Mouse (Mus musculus) neural tube, embryonic 14.5 days (tissue): ENCODE data around the gene Grk2. TPM values are rescaled to one million over a fixed set of nuclear protein-coding genes. Genes with fewer than 3 reads are reported as not detected.

Source experiments
- ATAC-seq: fragments of 200-750 bp; cut with Nextera tagmentation; 2 replicates; pipeline ENCODE4 v1.8.0; 2017; ENCODE audit warnings: low read depth, mild to moderate bottlenecking, moderate TSS enrichment, moderate library complexity
- H3K27ac ChIP-seq: fragments of 300-500 bp; sonication (generic); 2 replicates; pipeline ENCODE4 v1.5.1; 2014; ENCODE audit warnings: low read depth, mild to moderate bottlenecking, control low read depth, low read length, moderate library complexity, mixed read lengths
- H3K27me3 ChIP-seq: fragments of 300-500 bp; sonication (generic); 2 replicates; pipeline ENCODE4 v1.6.1; 2014; ENCODE audit warnings: low read length; ENCODE audit not compliant: control insufficient read depth, insufficient read depth
- H3K36me3 ChIP-seq: fragments of 300-500 bp; sonication (generic); 2 replicates; pipeline ENCODE4 v1.6.1; 2014; ENCODE audit warnings: low read length, mixed read lengths; ENCODE audit not compliant: control insufficient read depth, insufficient read depth
- H3K4me1 ChIP-seq: fragments of 300-500 bp; sonication (generic); 2 replicates; pipeline ENCODE4 v1.6.1; 2014; ENCODE audit warnings: low read length; ENCODE audit not compliant: control insufficient read depth, insufficient read depth
- H3K4me2 ChIP-seq: fragments of 300-500 bp; sonication (generic); 2 replicates; pipeline ENCODE4 v1.6.1; 2014; ENCODE audit warnings: mild to moderate bottlenecking, low read depth, low read length, control low read depth
- H3K4me3 ChIP-seq: fragments of 300-500 bp; sonication (generic); 2 replicates; pipeline ENCODE4 v1.5.1; 2014; ENCODE audit warnings: low read depth, low read length, control low read depth, mixed read lengths
- H3K9ac ChIP-seq: fragments of 300-500 bp; sonication (generic); replicated peaks from 2 replicates; pipeline ENCODE4 v1.6.1; 2014; ENCODE audit warnings: low read depth, mild to moderate bottlenecking, control low read depth, low read length, mixed read lengths
- H3K9me3 ChIP-seq: fragments of 300-500 bp; sonication (generic); 2 replicates; pipeline ENCODE4 v1.6.1; 2016; ENCODE audit warnings: low read length; ENCODE audit not compliant: control insufficient read depth
- WGBS: fragments of 180-500 bp; shearing (Covaris S2); extraction: QIAGEN DNeasy Blood & Tissue Kit; methylation state at CpG from one replicate; pipeline ENCODE4 v1.1.7; 2014; 5-methylcytosine and 5-hydroxymethylcytosine counted together
- polyA plus RNA-seq: library from polyadenylated mRNA; unstranded; fragments of >200 nt; fragmentation: Nextera tagmentation; extraction: Ambion mirVana; gene quantifications from 2 replicates; pipeline ENCODE4 v1.2.1, GENCODE M21; 2014

The Grk2 gene
- polyA plus RNA-seq, 1 experiment from 2014 or later: 33.0 TPM

- H3K4me1 ChIP-seq: peaks cover 50% of the 10 kb centered on the region
- no peak overlapping the region for H3K4me3 ChIP-seq
- no peaks in the 10 kb centered on the region for H3K27me3 ChIP-seq
- H3K9me3 ChIP-seq: no peaks in the 10 kb centered on the region
- no peak overlapping the region for H3K27ac ChIP-seq
- ATAC-seq: no peak
- no peak overlapping the region for H3K4me2 ChIP-seq
- H3K9ac ChIP-seq: no peak overlapping the region
- WGBS: 38% methylated on average over 7 of the region's 7 CpGs
- H3K36me3 ChIP-seq: no peaks in the 10 kb centered on the region
These were observed 5.7 kb downstream of the Grk2 start for GRCm38 (mm10) chr19:4300271-4300704.

GRCm38 (mm10) chr19:4299574-4300270 lies 6.3 kb downstream of the Grk2 start:
- Histone ChIP-seq H3K27ac (no peak overlapping the region), H3K4me1 (peaks cover 47% of the 10 kb centered on the region), H3K27me3 (no peaks in the 10 kb centered on the region), H3K9me3 (no peaks in the 10 kb centered on the region), H3K36me3 (no peaks in the 10 kb centered on the region), H3K9ac (no peak overlapping the region), H3K4me3 (no peak overlapping the region), H3K4me2 (no peak overlapping the region)
- ATAC-seq: no peak
- WGBS: 81% methylated on average over 6 of the region's 6 CpGs

- H3K27ac ChIP-seq: no peak overlapping the region
- H3K4me1 ChIP-seq: peaks cover 41% of the 10 kb centered on the region
- no peak for ATAC-seq
- no peaks in the 10 kb centered on the region for H3K36me3 ChIP-seq
- no peaks in the 10 kb centered on the region for H3K9me3 ChIP-seq
- H3K27me3 ChIP-seq: no peaks in the 10 kb centered on the region
- 85% methylated on average over 7 of the region's 7 CpGs for WGBS
- no peak overlapping the region for H3K9ac ChIP-seq
- no peak overlapping the region for H3K4me3 ChIP-seq
- H3K4me2 ChIP-seq: no peak overlapping the region
These were observed 6.9 kb downstream of the Grk2 start for GRCm38 (mm10) chr19:4299126-4299525.

GRCm38 (mm10) chr19:4298322-4299121 lies 7.5 kb downstream of the Grk2 start:
- ATAC-seq: no peak
- Histone ChIP-seq H3K27ac (no peak overlapping the region), H3K36me3 (no peaks in the 10 kb centered on the region), H3K4me3 (no peak overlapping the region), H3K4me1 (peaks cover 35% of the 10 kb centered on the region), H3K4me2 (no peak overlapping the region), H3K9ac (no peak overlapping the region), H3K9me3 (no peaks in the 10 kb centered on the region), H3K27me3 (no peaks in the 10 kb centered on the region)
- WGBS: 95% methylated on average over 17 of the region's 17 CpGs

DNA sequence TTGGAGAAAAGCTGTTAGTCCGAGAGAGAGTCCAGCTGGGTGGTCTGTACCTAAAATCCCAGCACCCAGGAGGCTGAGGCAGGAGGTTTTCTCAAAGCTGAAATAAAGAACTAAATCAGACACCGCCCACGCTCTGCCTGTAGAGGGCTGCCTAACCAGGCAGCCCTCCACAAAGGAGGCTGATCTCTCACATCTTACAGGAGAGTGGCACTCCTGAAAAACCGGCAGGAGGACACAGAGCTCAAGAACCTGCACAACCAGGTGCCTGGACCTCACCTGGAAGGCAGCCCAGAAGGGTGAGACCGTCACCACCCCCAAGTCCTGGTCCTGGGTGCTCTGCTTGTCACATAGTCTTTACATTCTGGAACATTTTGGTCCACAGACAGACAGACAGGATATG lies 8.2 kb downstream of the Grk2 start:
- ATAC-seq: no peak
- H3K4me3 ChIP-seq: no peak overlapping the region
- H3K4me1 ChIP-seq: peaks cover 29% of the 10 kb centered on the region
- WGBS: 94% methylated on average over 5 of the region's 5 CpGs
- H3K36me3 ChIP-seq: peaks cover 3% of the 10 kb centered on the region; the same call in 1 of the 2 replicates
- H3K27me3 ChIP-seq: no peaks in the 10 kb centered on the region
- no peak overlapping the region for H3K27ac ChIP-seq
- H3K9me3 ChIP-seq: no peaks in the 10 kb centered on the region
- H3K9ac ChIP-seq: no peak overlapping the region
- H3K4me2 ChIP-seq: no peak overlapping the region

- no peak for ATAC-seq
- 93% methylated on average over 2 of the region's 2 CpGs for WGBS
These were observed 9.4 kb downstream of the Grk2 start for GRCm38 (mm10) chr19:4296611-4297010.

DNA sequence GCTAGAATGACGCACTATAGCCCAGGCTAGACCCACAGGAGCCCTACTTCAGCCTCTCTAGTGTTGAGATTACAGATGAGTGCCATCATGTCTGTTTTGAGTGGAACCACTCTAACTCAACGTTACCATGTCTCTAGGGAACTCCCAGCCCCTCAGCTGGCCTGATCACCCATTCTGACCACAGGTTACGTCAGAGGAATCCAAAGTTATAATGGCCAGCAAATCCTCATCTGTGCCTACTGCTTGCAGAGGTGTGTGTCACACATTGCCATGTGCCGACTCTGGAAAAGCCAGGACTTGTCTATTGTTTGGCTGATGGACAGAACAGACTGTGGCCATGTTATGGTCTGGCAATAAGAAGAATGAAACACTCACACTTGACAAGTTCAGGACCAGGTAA lies 10.6 kb downstream of the Grk2 start:
- peaks cover 4% of the 10 kb centered on the region for H3K4me1 ChIP-seq
- no peaks in the 10 kb centered on the region for H3K9me3 ChIP-seq
- WGBS: 87% methylated on average over 4 of the region's 4 CpGs
- no peak overlapping the region for H3K4me3 ChIP-seq
- H3K27me3 ChIP-seq: no peaks in the 10 kb centered on the region
- no peak overlapping the region for H3K9ac ChIP-seq
- ATAC-seq: no peak
- H3K36me3 ChIP-seq: peaks cover 27% of the 10 kb centered on the region
- no peak overlapping the region for H3K4me2 ChIP-seq
- H3K27ac ChIP-seq: no peak overlapping the region

More at GRCm38 (mm10) chr19:4296611-4297010, 9.4 kb downstream of the Grk2 start:
- H3K9me3 ChIP-seq: no peaks in the 10 kb centered on the region
- no peak overlapping the region for H3K27ac ChIP-seq
- no peak overlapping the region for H3K4me2 ChIP-seq
- H3K4me1 ChIP-seq: peaks cover 16% of the 10 kb centered on the region
- H3K27me3 ChIP-seq: no peaks in the 10 kb centered on the region
- no peak overlapping the region for H3K9ac ChIP-seq
- H3K36me3 ChIP-seq: peaks cover 15% of the 10 kb centered on the region; the same call in 1 of the 2 replicates
- no peak overlapping the region for H3K4me3 ChIP-seq

- Histone ChIP-seq H3K4me2 (no peak overlapping the region), H3K9ac (no peak overlapping the region), H3K9me3 (no peaks in the 10 kb centered on the region), H3K4me3 (no peak overlapping the region), H3K4me1 (no peaks in the 10 kb centered on the region), H3K36me3 (peaks cover 34% of the 10 kb centered on the region), H3K27me3 (no peaks in the 10 kb centered on the region), H3K27ac (no peak overlapping the region)
- 72% methylated on average over 14 of the region's 14 CpGs for WGBS
- no peak for ATAC-seq
These were observed 11.5 kb downstream of the Grk2 start for GRCm38 (mm10) chr19:4294381-4295097.

DNA sequence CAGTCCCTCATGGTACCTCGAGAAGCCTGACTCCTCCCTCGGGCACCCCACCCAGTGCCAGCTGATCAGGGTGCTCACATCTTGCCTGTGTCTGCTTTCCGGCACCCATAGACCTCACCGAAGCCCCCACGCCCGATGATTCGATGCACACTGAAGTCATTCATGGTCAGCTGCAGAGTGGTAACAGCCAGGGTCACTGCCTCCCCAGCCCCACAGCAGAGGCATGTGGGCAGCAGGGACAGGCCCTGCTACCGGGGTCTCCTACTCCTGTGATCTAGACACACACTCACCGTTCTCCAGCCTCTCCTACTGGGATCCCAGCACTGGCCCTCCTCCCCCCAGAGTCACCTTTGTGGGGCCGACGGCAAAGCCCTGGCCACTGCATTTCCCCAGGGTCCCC lies 14.9 kb downstream of the Grk2 start:
- Histone ChIP-seq H3K36me3 (peaks cover 56% of the 10 kb centered on the region), H3K9ac (no peak overlapping the region), H3K27ac (no peak overlapping the region), H3K4me2 (no peak overlapping the region), H3K4me1 (no peaks in the 10 kb centered on the region), H3K9me3 (no peaks in the 10 kb centered on the region), H3K27me3 (no peaks in the 10 kb centered on the region), H3K4me3 (no peak overlapping the region)
- no peak for ATAC-seq
- 93% methylated on average over 11 of the region's 11 CpGs for WGBS
